Mouse (Mus musculus): ENCODE data around the gene Gm11563. TPM values are rescaled to one million over a fixed set of nuclear protein-coding genes. Genes with fewer than 3 reads are reported as not detected.

Gm11563 gene
- polyA plus RNA-seq, 1 experiment: not detected

Other genes with a start within 250 kb of the Gm11563 start
- gene Krt12, start 236.7 kb downstream of the Gm11563 start, polyA plus RNA-seq (2012; rRNA removed): not detected in 2 replicates
- 0.30 and 0.61 TPM in 2 replicates for gene Krt20, start 220.8 kb downstream of the Gm11563 start, polyA plus RNA-seq (2012; rRNA removed)
- 20.2 and 32.9 TPM in 2 replicates for gene Krt23, start 165.8 kb downstream of the Gm11563 start, polyA plus RNA-seq (2012; rRNA removed)
- gene Krt39, start 137.6 kb downstream of the Gm11563 start, polyA plus RNA-seq (2012; rRNA removed): not detected in 2 replicates
- not detected in 2 replicates for gene Krt40, start 115.8 kb downstream of the Gm11563 start, polyA plus RNA-seq (2012; rRNA removed)
- gene Krtap3-3, start 108.1 kb downstream of the Gm11563 start, polyA plus RNA-seq (2012; rRNA removed): 0.66 and 1.0 TPM in 2 replicates
- gene Krtap3-2, start 102.1 kb downstream of the Gm11563 start, polyA plus RNA-seq (2012; rRNA removed): not detected in 2 replicates
- gene Gm11939, start 99.5 kb downstream of the Gm11563 start, polyA plus RNA-seq (2012; rRNA removed): not detected in 2 replicates
- not detected in 2 replicates for gene Krtap3-1, start 92.3 kb downstream of the Gm11563 start, polyA plus RNA-seq (2012; rRNA removed)
- gene Krtap1-5, start 77.9 kb downstream of the Gm11563 start, polyA plus RNA-seq (2012; rRNA removed): not detected in 2 replicates
- gene Krtap1-4, start 75.3 kb downstream of the Gm11563 start, polyA plus RNA-seq (2012; rRNA removed): not detected in 2 replicates
- gene Krtap1-3, start 67.6 kb downstream of the Gm11563 start, polyA plus RNA-seq (2012; rRNA removed): not detected in 2 replicates
- not detected in 2 replicates for gene Krtap9-3, start 60.9 kb downstream of the Gm11563 start, polyA plus RNA-seq (2012; rRNA removed)
- not detected in 2 replicates for gene Gm11938, start 55.7 kb downstream of the Gm11563 start, polyA plus RNA-seq (2012; rRNA removed)
- not detected in 2 replicates for gene Gm11937, start 48.8 kb downstream of the Gm11563 start, polyA plus RNA-seq (2012; rRNA removed)
- not detected in 2 replicates for gene Krtap2-4, start 44.1 kb downstream of the Gm11563 start, polyA plus RNA-seq (2012; rRNA removed)
- gene Gm11562, start 38.5 kb downstream of the Gm11563 start, polyA plus RNA-seq (2012; rRNA removed): not detected in 2 replicates
- not detected in 2 replicates for gene Krtap4-1, start 30.7 kb downstream of the Gm11563 start, polyA plus RNA-seq (2012; rRNA removed)
- gene Krtap4-2, start 23.9 kb downstream of the Gm11563 start, polyA plus RNA-seq (2012; rRNA removed): not detected in 2 replicates
- gene Krtap4-7, start 14.9 kb downstream of the Gm11563 start, polyA plus RNA-seq (2012; rRNA removed): not detected in 2 replicates
- gene Gm11555, start 8.7 kb downstream of the Gm11563 start, polyA plus RNA-seq (2012; rRNA removed): not detected in 2 replicates
- gene Krtap4-6, start 7.0 kb upstream of the Gm11563 start, polyA plus RNA-seq (2012; rRNA removed): not detected in 2 replicates
- gene Gm14190, start 31.8 kb upstream of the Gm11563 start, polyA plus RNA-seq (2012; rRNA removed): not detected in 2 replicates
- gene Gm14180, start 75.3 kb upstream of the Gm11563 start, polyA plus RNA-seq (2012; rRNA removed): not detected in 2 replicates
- gene Gm11595, start 114.0 kb upstream of the Gm11563 start, polyA plus RNA-seq (2012; rRNA removed): not detected in 2 replicates
- not detected in 2 replicates for gene Krtap4-8, start 121.7 kb upstream of the Gm11563 start, polyA plus RNA-seq (2012; rRNA removed)
- gene Krtap4-9, start 126.2 kb upstream of the Gm11563 start, polyA plus RNA-seq (2012; rRNA removed): not detected in 2 replicates
- gene Gm11596, start 134.5 kb upstream of the Gm11563 start, polyA plus RNA-seq (2012; rRNA removed): not detected in 2 replicates
- not detected in 2 replicates for gene Gm11569, start 140.0 kb upstream of the Gm11563 start, polyA plus RNA-seq (2012; rRNA removed)
- not detected in 2 replicates for gene Gm11554, start 145.5 kb upstream of the Gm11563 start, polyA plus RNA-seq (2012; rRNA removed)
- gene Krtap4-13, start 150.9 kb upstream of the Gm11563 start, polyA plus RNA-seq (2012; rRNA removed): not detected in 2 replicates
- gene Gm11564, start 156.7 kb upstream of the Gm11563 start, polyA plus RNA-seq (2012; rRNA removed): not detected in 2 replicates
- gene 2300003K06Rik, start 179.1 kb upstream of the Gm11563 start, polyA plus RNA-seq (2012; rRNA removed): not detected in 2 replicates
- not detected in 2 replicates for gene Krtap4-16, start 192.6 kb upstream of the Gm11563 start, polyA plus RNA-seq (2012; rRNA removed)
- not detected in 2 replicates for gene Gm11568, start 199.0 kb upstream of the Gm11563 start, polyA plus RNA-seq (2012; rRNA removed)
- not detected in 2 replicates for gene Gm11559, start 205.5 kb upstream of the Gm11563 start, polyA plus RNA-seq (2012; rRNA removed)
- not detected in 2 replicates for gene Krtap9-1, start 214.4 kb upstream of the Gm11563 start, polyA plus RNA-seq (2012; rRNA removed)
- not detected in 2 replicates for gene Gm11567, start 220.2 kb upstream of the Gm11563 start, polyA plus RNA-seq (2012; rRNA removed)
- gene Krtap31-1, start 249.0 kb upstream of the Gm11563 start, polyA plus RNA-seq (2012; rRNA removed): not detected in 2 replicates